Mouse (Mus musculus): ENCODE data around the gene Wdr93. TPM values are rescaled to one million over a fixed set of nuclear protein-coding genes. Genes with fewer than 3 reads are reported as not detected.

The Wdr93 gene
- total and polyA plus RNA-seq, 2 experiments from 2014 or later: 0.24 to 1.3 TPM

GRCm38 (mm10) chr7:79822092-79822695, 79.2 kb downstream of the Wdr93 start:
- Histone ChIP-seq H3K27ac (no peak overlapping the region), H3K4me2 (ENCODE audit: low read depth, low read length) (no peak overlapping the region), H3K9me3 (ENCODE audit: low read length) (no peaks in the 10 kb centered on the region), H3K4me3 (ENCODE audit: low read length) (no peak overlapping the region), H3K36me3 (ENCODE audit: insufficient read depth, low read length) (no peaks in the 10 kb centered on the region), H3K9ac (replicated peaks; ENCODE audit: low read length) (no peak overlapping the region), H3K4me1 (ENCODE audit: insufficient read depth, low read length) (no peaks in the 10 kb centered on the region), H3K27me3 (ENCODE audit: insufficient read depth, low read length) (no peaks in the 10 kb centered on the region)
- DNase-seq (ENCODE audit: low spot score) (no peak), ATAC-seq (no peak)
- 86% methylated on average over 12 of the region's 12 CpGs for WGBS
- TF ChIP-seq CTCF (IDR thresholded peaks at IDR 0.05; ENCODE audit: low read depth): no peak

- Histone ChIP-seq H3K27ac (no peak overlapping the region), H3K27me3 (ENCODE audit: insufficient read depth, low read length) (no peaks in the 10 kb centered on the region), H3K9ac (replicated peaks; ENCODE audit: low read length) (no peak overlapping the region), H3K4me3 (ENCODE audit: low read length) (no peak overlapping the region), H3K4me1 (ENCODE audit: insufficient read depth, low read length) (no peaks in the 10 kb centered on the region), H3K9me3 (ENCODE audit: low read length) (no peaks in the 10 kb centered on the region), H3K36me3 (ENCODE audit: insufficient read depth, low read length) (no peaks in the 10 kb centered on the region), H3K4me2 (ENCODE audit: low read depth, low read length) (no peak overlapping the region)
- no peak for DNase-seq (ENCODE audit: low spot score)
- ATAC-seq: no peak
- no peak for TF ChIP-seq CTCF (IDR thresholded peaks at IDR 0.05; ENCODE audit: low read depth)
- WGBS: 76% methylated on average over 3 of the region's 3 CpGs
Measured at GRCm38 (mm10) chr7:79828341-79828740, 85.4 kb downstream of the Wdr93 start.

- Histone ChIP-seq H3K27ac (no peak overlapping the region), H3K27me3 (ENCODE audit: insufficient read depth, low read length) (no peaks in the 10 kb centered on the region), H3K36me3 (ENCODE audit: insufficient read depth, low read length) (no peaks in the 10 kb centered on the region), H3K9ac (replicated peaks; ENCODE audit: low read length) (no peak overlapping the region), H3K9me3 (ENCODE audit: low read length) (no peaks in the 10 kb centered on the region), H3K4me2 (ENCODE audit: low read depth, low read length) (no peak overlapping the region), H3K4me1 (ENCODE audit: insufficient read depth, low read length) (no peaks in the 10 kb centered on the region), H3K4me3 (ENCODE audit: low read length) (no peak overlapping the region)
- TF ChIP-seq CTCF (IDR thresholded peaks at IDR 0.05; ENCODE audit: low read depth): no peak
- no peak for ATAC-seq
- WGBS: 78% methylated on average over 6 of the region's 6 CpGs
- DNase-seq (ENCODE audit: low spot score): no peak
Measured at GRCm38 (mm10) chr7:79831145-79831544, 88.2 kb downstream of the Wdr93 start.

GRCm38 (mm10) chr7:79831585-79831984, 88.6 kb downstream of the Wdr93 start:
- H3K9ac ChIP-seq (replicated peaks; ENCODE audit: low read length): no peak overlapping the region
- H3K4me2 ChIP-seq (ENCODE audit: low read depth, low read length): no peak overlapping the region
- 56% methylated on average over 6 of the region's 6 CpGs for WGBS
- H3K9me3 ChIP-seq (ENCODE audit: low read length): no peaks in the 10 kb centered on the region
- no peaks in the 10 kb centered on the region for H3K27me3 ChIP-seq (ENCODE audit: insufficient read depth, low read length)
- H3K36me3 ChIP-seq (ENCODE audit: insufficient read depth, low read length): no peaks in the 10 kb centered on the region
- peak overlapping the region; percentile 8; the same call in 1 of the 2 replicates for H3K27ac ChIP-seq
- DNase-seq (ENCODE audit: low spot score) (peak; percentile 23), ATAC-seq (no peak)
- no peak overlapping the region for H3K4me3 ChIP-seq (ENCODE audit: low read length)
- no peaks in the 10 kb centered on the region for H3K4me1 ChIP-seq (ENCODE audit: insufficient read depth, low read length)
- no peak for TF ChIP-seq CTCF (IDR thresholded peaks at IDR 0.05; ENCODE audit: low read depth)

GRCm38 (mm10) chr7:79832980-79833379, 90.0 kb downstream of the Wdr93 start:
- no peak overlapping the region for H3K9ac ChIP-seq (replicated peaks; ENCODE audit: low read length)
- ATAC-seq (no peak), DNase-seq (ENCODE audit: low spot score) (no peak)
- H3K4me3 ChIP-seq (ENCODE audit: low read length): no peak overlapping the region
- no peaks in the 10 kb centered on the region for H3K9me3 ChIP-seq (ENCODE audit: low read length)
- no peak for TF ChIP-seq CTCF (IDR thresholded peaks at IDR 0.05; ENCODE audit: low read depth)
- no peak overlapping the region for H3K27ac ChIP-seq
- H3K36me3 ChIP-seq (ENCODE audit: insufficient read depth, low read length): no peaks in the 10 kb centered on the region
- H3K4me1 ChIP-seq (ENCODE audit: insufficient read depth, low read length): no peaks in the 10 kb centered on the region
- no peak overlapping the region for H3K4me2 ChIP-seq (ENCODE audit: low read depth, low read length)
- no peaks in the 10 kb centered on the region for H3K27me3 ChIP-seq (ENCODE audit: insufficient read depth, low read length)

- DNase-seq (ENCODE audit: low spot score) (no peak), ATAC-seq (no peak)
- Histone ChIP-seq H3K36me3 (ENCODE audit: insufficient read depth, low read length) (no peaks in the 10 kb centered on the region), H3K4me3 (ENCODE audit: low read length) (no peak overlapping the region), H3K9me3 (ENCODE audit: low read length) (no peaks in the 10 kb centered on the region), H3K9ac (replicated peaks; ENCODE audit: low read length) (no peak overlapping the region), H3K27me3 (ENCODE audit: insufficient read depth, low read length) (no peaks in the 10 kb centered on the region), H3K27ac (no peak overlapping the region), H3K4me1 (ENCODE audit: insufficient read depth, low read length) (no peaks in the 10 kb centered on the region), H3K4me2 (ENCODE audit: low read depth, low read length) (no peak overlapping the region)
- TF ChIP-seq CTCF (IDR thresholded peaks at IDR 0.05; ENCODE audit: low read depth): no peak
- 97% methylated on average over 6 of the region's 6 CpGs for WGBS
Measured at GRCm38 (mm10) chr7:79835196-79835595, 92.2 kb downstream of the Wdr93 start.

Other genes starting within 250 kb of the Wdr93 start
- 0.68 and 2.5 TPM in 2 replicates for gene Rhcg, start 125.5 kb upstream of the Wdr93 start, total RNA-seq (2014; rRNA removed)
- gene Rhcg, start 125.5 kb upstream of the Wdr93 start, polyA plus RNA-seq (2015; fragmentation: Nextera tagmentation; extraction: Ambion mirVana): 4.0 and 4.3 TPM in 2 replicates
- gene Ticrr, start 83.0 kb upstream of the Wdr93 start, total RNA-seq (2014; rRNA removed): 8.7 and 8.8 TPM in 2 replicates
- 2.0 and 2.1 TPM in 2 replicates for gene Ticrr, start 83.0 kb upstream of the Wdr93 start, polyA plus RNA-seq (2015; fragmentation: Nextera tagmentation; extraction: Ambion mirVana)
- 7.3 and 8.5 TPM in 2 replicates for gene Kif7, start 27.4 kb upstream of the Wdr93 start, total RNA-seq (2014; rRNA removed)
- 1.9 and 2.3 TPM in 2 replicates for gene Kif7, start 27.4 kb upstream of the Wdr93 start, polyA plus RNA-seq (2015; fragmentation: Nextera tagmentation; extraction: Ambion mirVana)
- 0.21 and 7.3 TPM in 2 replicates for gene Plin1, start 10.3 kb upstream of the Wdr93 start, total RNA-seq (2014; rRNA removed)
- gene Plin1, start 10.3 kb upstream of the Wdr93 start, polyA plus RNA-seq (2015; fragmentation: Nextera tagmentation; extraction: Ambion mirVana): 0.33 and 0.44 TPM in 2 replicates
- gene Pex11a, start within 50 bp of the Wdr93 start, total RNA-seq (2014; rRNA removed): 2.9 and 3.2 TPM in 2 replicates
- 13.5 and 14.0 TPM in 2 replicates for gene Pex11a, start within 50 bp of the Wdr93 start, polyA plus RNA-seq (2015; fragmentation: Nextera tagmentation; extraction: Ambion mirVana)
- gene Mesp1, start 50.6 kb downstream of the Wdr93 start, total RNA-seq (2014; rRNA removed): 0.32 and 0.52 TPM in 2 replicates
- gene Mesp1, start 50.6 kb downstream of the Wdr93 start, polyA plus RNA-seq (2015; fragmentation: Nextera tagmentation; extraction: Ambion mirVana): 0.63 and 0.83 TPM in 2 replicates
- gene Mesp2, start 67.6 kb downstream of the Wdr93 start, total RNA-seq (2014; rRNA removed): 1.5 and 1.7 TPM in 2 replicates
- gene Mesp2, start 67.6 kb downstream of the Wdr93 start, polyA plus RNA-seq (2015; fragmentation: Nextera tagmentation; extraction: Ambion mirVana): 1.1 and 1.5 TPM in 2 replicates
- 4.1 and 12.1 TPM in 2 replicates for gene Anpep, start 117.9 kb downstream of the Wdr93 start, total RNA-seq (2014; rRNA removed)
- gene Anpep, start 117.9 kb downstream of the Wdr93 start, polyA plus RNA-seq (2015; fragmentation: Nextera tagmentation; extraction: Ambion mirVana): 3.7 and 5.0 TPM in 2 replicates
- 33.5 and 35.7 TPM in 2 replicates for gene Ap3s2, start 177.5 kb downstream of the Wdr93 start, total RNA-seq (2014; rRNA removed)
- gene Ap3s2, start 177.5 kb downstream of the Wdr93 start, polyA plus RNA-seq (2015; fragmentation: Nextera tagmentation; extraction: Ambion mirVana): 27.5 and 32.0 TPM in 2 replicates
- gene Arpin, start 192.2 kb downstream of the Wdr93 start, total RNA-seq (2014; rRNA removed): 29.6 and 34.3 TPM in 2 replicates
- gene Arpin, start 192.2 kb downstream of the Wdr93 start, polyA plus RNA-seq (2015; fragmentation: Nextera tagmentation; extraction: Ambion mirVana): 16.1 and 16.6 TPM in 2 replicates